Mouse (Mus musculus) lung, postnatal 0 days (tissue): ENCODE measurements around the gene Kifc5b.

Source experiments
- CTCF ChIP-seq: IDR thresholded peaks from 2 replicates; pipeline ENCODE4 v1.5.1; 2016; ENCODE audit warnings: antibody characterized with exemption, mild to moderate bottlenecking
- EP300 ChIP-seq: IDR thresholded peaks from 2 replicates; pipeline ENCODE4 v1.6.1; 2016; ENCODE audit warnings: antibody characterized with exemption, mild to moderate bottlenecking, control low read depth

- TF ChIP-seq CTCF (no peak), EP300 (no peak)
Measured at GRCm38 (mm10) chr17:26961572-26962240, 44.8 kb downstream of the Kifc5b start.
